Mouse (Mus musculus) olfactory bulb, adult 2 months (tissue): Measurements from ENCODE around the gene Entpd1.

Experiments used
- CTCF ChIP-seq: fragments of 200-500 bp; IDR thresholded peaks from 2 replicates; pipeline ENCODE4 v1.5.1; 2012; ENCODE audit warnings: low read depth, mild to moderate bottlenecking, low read length, moderate library complexity; ENCODE audit not compliant: insufficient read depth
- POLR2A ChIP-seq: fragments of 200-500 bp; IDR thresholded peaks from 2 replicates; pipeline ENCODE4 v1.6.1; 2012; ENCODE audit warnings: mild to moderate bottlenecking, low read depth, low read length, moderate library complexity; ENCODE audit not compliant: insufficient read depth

- TF ChIP-seq CTCF, result no peak
- no peak for TF ChIP-seq POLR2A
Observed at GRCm38 (mm10) chr19:40733849-40734248, 121.7 kb downstream of the Entpd1 start.
